In the genomic region with DNA sequence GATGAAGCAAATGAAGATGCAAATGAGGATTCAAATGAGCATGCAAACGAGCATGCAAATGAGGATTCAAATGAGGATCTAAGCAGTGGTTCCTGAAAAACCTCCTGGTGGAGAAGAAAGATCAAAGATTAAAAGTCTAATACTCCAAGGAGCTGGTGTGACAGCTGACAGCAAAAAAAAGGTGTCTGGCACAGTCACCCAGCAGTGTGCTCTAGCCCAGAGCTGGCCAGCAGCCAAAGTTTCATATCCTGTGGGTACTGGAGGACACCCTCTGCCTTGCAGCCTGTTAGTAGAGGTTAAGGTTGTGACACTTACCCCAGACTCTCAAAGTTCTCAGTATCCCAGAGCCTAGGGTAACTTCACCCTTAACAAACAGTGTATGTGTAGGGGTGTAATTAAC, we compare ENCODE assay signal across 9 mouse cellular contexts.
DNase-seq lines count a peak whose midpoint lies in the region; ATAC-seq and TF ChIP-seq lines count a peak whose summit lies in the region.
"Had no signal": no experiment of that assay in that cellular context is flagged by ENCODE, and none has a peak within 500 bp of the region (broad histone marks: within the 10 kb centered on the region; RNA-seq: fewer than 3 reads in every experiment).

No protein-coding gene starts in this region.

- H3K4me3 ChIP-seq in forebrain, embryonic 12.5 days (replicated peaks), result no peak overlapping the region
- H3K4me3 ChIP-seq in liver, postnatal 0 days (ENCODE audit: low read depth, low read length), result no peak overlapping the region

- ATAC-seq in forebrain, embryonic 12.5 days (ENCODE audit: low FRiP score), result peak; percentile 90
- ATAC-seq in liver, postnatal 0 days, result no peak
- ATAC-seq: Patski had no signal

- no peaks in the 10 kb centered on the region for H3K9me3 ChIP-seq in forebrain, embryonic 12.5 days
- no peaks in the 10 kb centered on the region for H3K9me3 ChIP-seq in liver, postnatal 0 days (ENCODE audit: low read length)

- TF ChIP-seq EP300 in liver, postnatal 0 days (IDR thresholded peaks at IDR 0.05; ENCODE audit: low read depth), result no peak

- H3K4me1 ChIP-seq in forebrain, embryonic 12.5 days, result peaks cover 11% of the 10 kb centered on the region
- no peaks in the 10 kb centered on the region for H3K4me1 ChIP-seq in liver, postnatal 0 days (ENCODE audit: insufficient read depth)

- no peak for TF ChIP-seq CTCF in liver, postnatal 0 days (IDR thresholded peaks at IDR 0.05; ENCODE audit: low read depth)

- H3K27ac ChIP-seq in forebrain, embryonic 12.5 days, result no peak overlapping the region
- no peak overlapping the region for H3K27ac ChIP-seq in liver, postnatal 0 days (ENCODE audit: low read depth)

- no peaks in the 10 kb centered on the region for H3K36me3 ChIP-seq in forebrain, embryonic 12.5 days (replicated peaks)
- H3K36me3 ChIP-seq in liver, postnatal 0 days (replicated peaks; ENCODE audit: insufficient read depth, low read length), result no peaks in the 10 kb centered on the region

- DNase-seq in layer of hippocampus, postnatal 14 days (ENCODE audit: low spot score in 2 of 2), result peak; percentile 6 to 18
- DNase-seq in layer of hippocampus, adult 8-10 months (ENCODE audit: low spot score in 2 of 2), result no peak
- peak; percentile 67 for DNase-seq in adrenal gland, adult 2 months
- peak; percentile 73 for DNase-seq in heart, postnatal 4 days
- peak; percentile 49 for DNase-seq in liver, postnatal 0 days
- DNase-seq in testis, postnatal 10 days (ENCODE audit: low spot score), result peak; percentile 63
- DNase-seq in T-cell, adult 2 months (ENCODE audit: low spot score), result no peak

- H3K4me2 ChIP-seq in forebrain, embryonic 12.5 days, result no peak overlapping the region
- H3K4me2 ChIP-seq in liver, postnatal 0 days (ENCODE audit: low read depth, low read length), result no peak overlapping the region

- WGBS in forebrain, embryonic 12.5 days, result 55% methylated on average over 1 of the region's 1 CpGs
- 34% methylated on average over 1 of the region's 1 CpGs for WGBS in liver, postnatal 0 days (ENCODE audit: insufficient replicate concordance)

- no peaks in the 10 kb centered on the region for H3K27me3 ChIP-seq in forebrain, embryonic 12.5 days
- H3K27me3 ChIP-seq in liver, postnatal 0 days (ENCODE audit: insufficient read depth, low read length), result no peaks in the 10 kb centered on the region

- H3K9ac ChIP-seq in forebrain, embryonic 12.5 days, result no peak overlapping the region
- no peak overlapping the region for H3K9ac ChIP-seq in liver, postnatal 0 days (replicated peaks)

Comparison
In these comparisons a context has a peak if more than half of its experiments do, and no peak if none do; other contexts are left out.
1. DNase-seq: peak in layer of hippocampus, postnatal 14 days (2 of 2), adrenal gland, adult 2 months (single experiment), heart, postnatal 4 days (single experiment), liver, postnatal 0 days (single experiment) and testis, postnatal 10 days (single experiment); none in layer of hippocampus, adult 8-10 months (0 of 2) and T-cell, adult 2 months (single experiment).